Comparison of ENCODE assay signal across 14 mouse cellular contexts in genomic region chr3:152762302-152762701, GRCm38 (mm10).
"Had no signal": no experiment of that assay in that cellular context is flagged by ENCODE, and none has a peak within 500 bp of the region (broad histone marks: within the 10 kb centered on the region; RNA-seq: fewer than 3 reads in every experiment).

No protein-coding gene starts in this region.

- H3K9me3 ChIP-seq: limb, embryonic 12.5 days; limb, embryonic 15.5 days; lung, embryonic 15.5 days; megakaryocyte, embryonic 14.5 days; midbrain, embryonic 10.5 days; midbrain, embryonic 13.5 days had no signal

- H3K27ac ChIP-seq: kidney, postnatal 0 days; limb, embryonic 12.5 days; limb, embryonic 15.5 days; midbrain, embryonic 10.5 days; midbrain, embryonic 13.5 days had no signal

- DNase-seq: kidney, adult 18-20 months; kidney, postnatal 25 days; layer of hippocampus, postnatal 36 days; left cerebral cortex, postnatal 4 days; right cerebral cortex, adult 18-20 months; thymus, adult 18-20 months; thymus, postnatal 36 days had no signal

- H3K4me3 ChIP-seq: limb, embryonic 12.5 days; limb, embryonic 15.5 days; midbrain, embryonic 10.5 days; midbrain, embryonic 13.5 days had no signal

- H3K27me3 ChIP-seq: limb, embryonic 12.5 days; limb, embryonic 15.5 days; lung, embryonic 15.5 days; megakaryocyte, embryonic 14.5 days; midbrain, embryonic 13.5 days had no signal

- H3K9ac ChIP-seq: limb, embryonic 12.5 days; limb, embryonic 15.5 days; lung, embryonic 15.5 days; midbrain, embryonic 13.5 days had no signal

- H3K36me3 ChIP-seq: lung, embryonic 15.5 days had no signal
